Mouse (Mus musculus) thymus, postnatal 4 days (tissue): ENCODE results near the gene Cav1.
A peak's percentile ranks its signal among the peaks of the same experiment; 100 is the strongest.

ENCODE experiments used
- DNase-seq: peaks from one replicate; pipeline ENCODE4 v3.0.0; 2021

The Cav1 gene

GRCm38 (mm10) chr6:17305954-17306601 is at the start of gene Cav1:
Cav1 (plus strand) TSS chr6:17306335.
- DNase-seq = peak; percentile 19

GRCm38 (mm10) chr6:17258142-17258541 is 48.0 kb upstream of the Cav1 start:
- DNase-seq = no peak

GRCm38 (mm10) chr6:17258911-17259310 is 47.2 kb upstream of the Cav1 start:
- no peak for DNase-seq

GRCm38 (mm10) chr6:17262786-17263185 is 43.3 kb upstream of the Cav1 start:
- no peak for DNase-seq

- DNase-seq = no peak
Measured at GRCm38 (mm10) chr6:17265043-17265442, 41.1 kb upstream of the Cav1 start.

- no peak for DNase-seq
Measured at GRCm38 (mm10) chr6:17266466-17266865, 39.7 kb upstream of the Cav1 start.

- no peak for DNase-seq
Measured at GRCm38 (mm10) chr6:17278366-17278765, 27.8 kb upstream of the Cav1 start.

- peak; percentile 44 for DNase-seq
Measured at GRCm38 (mm10) chr6:17280939-17281756, 25.0 kb upstream of the Cav1 start, which contains the start of gene Cav2. Cav2 (plus strand) TSS chr6:17281185.

- no peak for DNase-seq
Measured at GRCm38 (mm10) chr6:17281757-17282092, 24.4 kb upstream of the Cav1 start.

- DNase-seq = peak; percentile 10
Measured at GRCm38 (mm10) chr6:17282159-17282558, 24.0 kb upstream of the Cav1 start.

GRCm38 (mm10) chr6:17283834-17284233 is 22.3 kb upstream of the Cav1 start:
- no peak for DNase-seq

- DNase-seq = no peak
Measured at GRCm38 (mm10) chr6:17286381-17286780, 19.8 kb upstream of the Cav1 start.

GRCm38 (mm10) chr6:17295116-17295515 is 11.0 kb upstream of the Cav1 start:
- DNase-seq = no peak

GRCm38 (mm10) chr6:17306602-17307325 is 629 bp downstream of the Cav1 start:
- DNase-seq = peak; percentile 15

- peak; percentile 76 for DNase-seq
Measured at GRCm38 (mm10) chr6:17307461-17308115, 1.5 kb downstream of the Cav1 start.

GRCm38 (mm10) chr6:17308661-17309060 is 2.5 kb downstream of the Cav1 start:
- DNase-seq = no peak

- DNase-seq = no peak
Measured at GRCm38 (mm10) chr6:17309260-17309659, 3.1 kb downstream of the Cav1 start.

GRCm38 (mm10) chr6:17314241-17314640 is 8.1 kb downstream of the Cav1 start:
- no peak for DNase-seq

- DNase-seq = no peak
Measured at GRCm38 (mm10) chr6:17314659-17315616, 8.8 kb downstream of the Cav1 start.

- DNase-seq = no peak
Measured at GRCm38 (mm10) chr6:17316294-17317166, 10.4 kb downstream of the Cav1 start.

- DNase-seq = no peak
Measured at GRCm38 (mm10) chr6:17317167-17317524, 11.0 kb downstream of the Cav1 start.
